ENCODE assay signal across 19 mouse cellular contexts in genomic region chr5:101919559-101919958, GRCm38 (mm10).
DNase-seq lines count a peak whose midpoint lies in the region; ATAC-seq and TF ChIP-seq lines count a peak whose summit lies in the region.
"Had no signal": no experiment of that assay in that cellular context is flagged by ENCODE, and none has a peak within 500 bp of the region (broad histone marks: within the 10 kb centered on the region; RNA-seq: fewer than 3 reads in every experiment).

No protein-coding gene starts in this region.

- no peaks in the 10 kb centered on the region for H3K4me1 ChIP-seq in heart, embryonic 10.5 days
- H3K4me1 ChIP-seq in olfactory bulb, adult 2 months (ENCODE audit: control insufficient read depth, insufficient read depth, low read length): peaks cover 14% of the 10 kb centered on the region
- H3K4me1 ChIP-seq: embryonic facial prominence, embryonic 10.5 days; embryonic facial prominence, embryonic 12.5 days had no signal

- no peaks in the 10 kb centered on the region for H3K27me3 ChIP-seq in heart, embryonic 10.5 days (ENCODE audit: insufficient read depth, poor library complexity, severe bottlenecking)
- H3K27me3 ChIP-seq: embryonic facial prominence, embryonic 12.5 days had no signal

- H3K36me3 ChIP-seq in heart, embryonic 10.5 days: peaks cover 94% of the 10 kb centered on the region

- peak; percentile 81 for DNase-seq in heart, adult 11 months
- DNase-seq in heart, embryonic 10.5 days (ENCODE audit: low spot score): no peak
- no peak for DNase-seq in embryo, embryonic 11 days
- DNase-seq: adrenal gland, adult 2 months; adrenal gland, postnatal 10 days; adrenal gland, postnatal 25 days; cerebellum, adult 11 months; cerebellum, adult 18-20 months; cerebellum, adult 8-10 months; cerebellum, adult 9-11 months; cerebellum, postnatal 14 days; cerebellum, postnatal 36 days had no signal

- no peak for TF ChIP-seq CTCF in olfactory bulb, adult 2 months (IDR thresholded peaks at IDR 0.05; ENCODE audit: insufficient read depth, low read depth, low read length)

- H3K27ac ChIP-seq in heart, embryonic 10.5 days: no peak overlapping the region
- H3K27ac ChIP-seq in olfactory bulb, adult 2 months (ENCODE audit: insufficient read depth, low read depth, low read length): 0 out of 2 replicates have a peak overlapping the region, but pooled peaks have one; percentile 4
- H3K27ac ChIP-seq: embryonic facial prominence, embryonic 10.5 days; embryonic facial prominence, embryonic 12.5 days had no signal

- 89% methylated on average over 5 of the region's 5 CpGs for WGBS in heart, embryonic 10.5 days
- WGBS in olfactory bulb, adult 2 months: 34% methylated on average over 5 of the region's 5 CpGs

- TF ChIP-seq POLR2A in olfactory bulb, adult 2 months (IDR thresholded peaks at IDR 0.05; ENCODE audit: insufficient read depth, low read depth, low read length): no peak

- no peak overlapping the region for H3K4me3 ChIP-seq in heart, embryonic 10.5 days
- no peak overlapping the region for H3K4me3 ChIP-seq in olfactory bulb, adult 2 months (ENCODE audit: insufficient read depth, low read depth, low read length)
- H3K4me3 ChIP-seq: embryonic facial prominence, embryonic 10.5 days; embryonic facial prominence, embryonic 12.5 days had no signal

- ATAC-seq in megakaryocyte-erythroid progenitor cell, adult 5-6 weeks (replicated peaks; ENCODE audit: low FRiP score, low TSS enrichment, poor library complexity, severe bottlenecking): peak; percentile 14; the same call in 1 of the 2 replicates
- no peak for ATAC-seq in cerebellum, adult (ENCODE audit: insufficient number of reproducible peaks, low FRiP score, low TSS enrichment)
- ATAC-seq: forebrain, embryonic 14.5 days; forebrain, embryonic 16.5 days had no signal

- no peaks in the 10 kb centered on the region for H3K9me3 ChIP-seq in heart, embryonic 10.5 days
- H3K9me3 ChIP-seq: embryonic facial prominence, embryonic 10.5 days; embryonic facial prominence, embryonic 12.5 days had no signal
